Mouse (Mus musculus) midbrain, embryonic 14.5 days (tissue): ENCODE data around the gene Strn4. TPM values are rescaled to one million over a fixed set of nuclear protein-coding genes. Genes with fewer than 3 reads are reported as not detected.

Source experiments
- ATAC-seq: fragments of 200-750 bp; cut with Nextera tagmentation; 2 replicates; pipeline ENCODE4 v1.8.0; 2017; ENCODE audit warnings: moderate number of reproducible peaks, moderate library complexity; ENCODE audit not compliant: low FRiP score, low TSS enrichment
- DNase-seq: peaks from one replicate; pipeline ENCODE4 v3.0.0-alpha.2; 2015
- H3K27ac ChIP-seq: fragments of 300-500 bp; sonication (generic); replicated peaks from 2 replicates; pipeline ENCODE4 v1.5.1; 2014; ENCODE audit warnings: mild to moderate bottlenecking, low read depth, low read length, moderate library complexity
- H3K27me3 ChIP-seq: fragments of 300-500 bp; sonication (generic); 2 replicates; pipeline ENCODE4 v1.6.1; 2014; ENCODE audit warnings: low read length, control low read depth, mixed read lengths; ENCODE audit not compliant: control insufficient read depth, insufficient read depth
- H3K36me3 ChIP-seq: fragments of 300-500 bp; sonication (generic); 2 replicates; pipeline ENCODE4 v1.6.1; 2014; ENCODE audit warnings: low read length, control low read depth; ENCODE audit not compliant: control insufficient read depth, insufficient read depth
- H3K4me1 ChIP-seq: fragments of 300-500 bp; sonication (generic); 2 replicates; pipeline ENCODE4 v1.6.1; 2014; ENCODE audit warnings: mild to moderate bottlenecking, antibody characterized with exemption, low read length, control low read depth; ENCODE audit not compliant: control insufficient read depth, insufficient read depth
- H3K4me2 ChIP-seq: fragments of 300-500 bp; sonication (generic); 2 replicates; pipeline ENCODE4 v1.6.1; 2014; ENCODE audit warnings: mild to moderate bottlenecking, low read length, moderate library complexity
- H3K4me3 ChIP-seq: fragments of 300-500 bp; sonication (generic); replicated peaks from 2 replicates; pipeline ENCODE4 v1.5.1; 2014; ENCODE audit warnings: low read depth, low read length
- H3K9ac ChIP-seq: fragments of 300-500 bp; sonication (generic); replicated peaks from 2 replicates; pipeline ENCODE4 v1.6.1; 2014; ENCODE audit warnings: mild to moderate bottlenecking, low read length, moderate library complexity
- H3K9me3 ChIP-seq: fragments of 300-500 bp; sonication (generic); 2 replicates; pipeline ENCODE4 v1.6.1; 2016; ENCODE audit warnings: low read length, control low read depth, mixed read lengths; ENCODE audit not compliant: control insufficient read depth
- WGBS: fragments of 180-500 bp; shearing (Covaris S2); extraction: QIAGEN DNeasy Blood & Tissue Kit; methylation state at CpG from one replicate; pipeline ENCODE4 v1.1.7; 2014; 5-methylcytosine and 5-hydroxymethylcytosine counted together
- polyA plus RNA-seq: library from polyadenylated mRNA; unstranded; fragments of >200 nt; fragmentation: Nextera tagmentation; extraction: Ambion mirVana; gene quantifications from 2 replicates; pipeline ENCODE4 v1.2.1, GENCODE M21; 2014

Gene Strn4
- polyA plus RNA-seq, 1 experiment from 2014 or later = 213 TPM

DNA sequence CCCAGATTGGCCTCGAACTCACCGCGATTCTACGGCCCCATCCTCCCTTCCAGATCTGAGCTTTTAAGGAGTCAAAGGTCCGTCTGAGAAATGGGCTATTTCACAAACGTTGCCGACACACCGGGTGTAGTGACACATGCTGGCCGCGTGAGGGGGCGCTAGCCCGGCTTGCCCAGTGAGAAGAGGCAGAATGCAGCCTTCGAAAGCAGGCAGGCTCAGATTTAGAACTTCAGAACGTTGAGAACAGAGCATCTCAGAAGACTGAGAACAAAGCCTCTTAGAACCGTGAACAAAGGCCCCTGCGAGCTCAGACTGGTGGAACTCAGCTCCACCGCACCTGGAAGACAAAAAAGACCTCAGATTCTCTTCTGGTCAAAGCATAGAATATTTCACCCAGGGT lies 58.5 kb downstream of the Strn4 start:
- Histone ChIP-seq H3K27me3 (no peaks in the 10 kb centered on the region), H3K4me1 (peaks cover 15% of the 10 kb centered on the region), H3K9ac (no peak overlapping the region), H3K4me2 (peak overlapping the region; percentile 45), H3K36me3 (peaks cover 4% of the 10 kb centered on the region), H3K4me3 (peak overlapping the region; percentile 23), H3K27ac (peak overlapping the region; percentile 70), H3K9me3 (no peaks in the 10 kb centered on the region)
- 5% methylated on average over 17 of the region's 17 CpGs for WGBS
- ATAC-seq (no peak), DNase-seq (peak; percentile 81)

DNA sequence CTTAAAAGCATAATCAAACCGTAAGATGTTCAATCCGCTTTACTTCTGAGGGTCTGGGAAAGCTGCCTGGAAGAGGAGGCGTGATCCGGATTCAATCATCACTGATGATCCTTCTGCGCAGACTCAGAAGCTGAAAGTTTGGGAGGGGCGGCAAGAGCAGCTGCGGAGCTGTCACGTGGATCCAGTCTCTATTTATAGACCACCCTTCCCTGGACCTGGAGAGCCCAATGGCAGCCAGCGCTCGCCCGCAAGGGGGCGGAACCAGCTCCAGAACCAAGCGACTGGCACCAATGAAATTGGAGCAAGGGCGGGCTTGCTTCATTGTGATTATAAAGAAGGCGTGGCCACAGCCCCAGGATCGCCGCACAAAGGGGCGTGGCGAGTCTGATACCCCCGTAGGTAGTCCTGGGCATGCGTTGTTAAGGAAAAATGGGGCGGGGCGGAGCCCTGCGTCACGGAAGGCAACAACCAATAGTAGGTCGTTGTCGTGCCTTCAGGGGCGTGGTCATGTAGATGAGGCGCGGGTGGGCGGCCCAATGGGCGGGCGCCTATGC lies 59.1 kb downstream of the Strn4 start:
- Histone ChIP-seq H3K27ac (peak overlapping the region; percentile 83), H3K9me3 (no peaks in the 10 kb centered on the region), H3K4me1 (peaks cover 15% of the 10 kb centered on the region), H3K9ac (peak overlapping the region; percentile 84), H3K4me3 (peak overlapping the region; percentile 69), H3K36me3 (peaks cover 4% of the 10 kb centered on the region), H3K27me3 (no peaks in the 10 kb centered on the region), H3K4me2 (peak overlapping the region; percentile 88)
- peak; percentile 100 for DNase-seq
- peak; percentile 96 for ATAC-seq
- under 1% methylated on average over 33 of the region's 33 CpGs for WGBS

DNA sequence AGATGAGACGGTGACA lies 59.4 kb downstream of the Strn4 start, which contains the start of gene Dact3:
Gene Dact3 (plus strand): TSS at position 8 of the 16 bp plus-strand sequence.
- Histone ChIP-seq H3K27ac (peak within 1 kb of the TSS; percentile 83), H3K36me3 (peaks cover 4% of the 10 kb centered on the region), H3K4me3 (peak within 1 kb of the TSS; percentile 69), H3K4me1 (peaks cover 17% of the 10 kb centered on the region), H3K9ac (peak within 1 kb of the TSS; percentile 84), H3K4me2 (peak within 1 kb of the TSS; percentile 88), H3K27me3 (no peaks in the 10 kb centered on the region), H3K9me3 (no peaks in the 10 kb centered on the region)
- DNase-seq (no peak), ATAC-seq (no peak)
- 5% methylated on average over 1 of the region's 1 CpGs for WGBS

DNA sequence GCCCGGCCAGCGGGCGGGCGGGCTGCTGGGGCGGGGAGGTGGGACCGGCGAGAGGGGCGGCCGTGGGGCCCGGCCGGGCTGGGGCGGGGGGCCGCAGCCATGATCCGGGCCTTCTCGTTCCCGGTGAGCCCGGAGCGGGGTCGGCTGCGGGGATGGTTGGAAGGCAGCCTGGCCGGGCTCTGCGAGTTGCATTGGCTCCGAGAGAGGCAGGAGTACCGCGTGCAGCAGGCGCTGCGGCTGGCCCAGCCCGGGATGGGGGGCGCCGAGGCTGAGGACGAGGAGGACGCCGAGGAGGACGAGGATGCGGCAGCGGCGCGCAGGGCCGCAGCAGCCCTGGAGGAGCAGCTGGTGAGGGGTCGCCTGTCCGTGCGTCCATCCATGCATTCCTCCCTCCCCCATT lies 59.6 kb downstream of the Strn4 start:
- H3K27me3 ChIP-seq = no peaks in the 10 kb centered on the region
- peak overlapping the region; percentile 69 for H3K4me3 ChIP-seq
- no peaks in the 10 kb centered on the region for H3K9me3 ChIP-seq
- H3K36me3 ChIP-seq = peaks cover 4% of the 10 kb centered on the region
- peak overlapping the region; percentile 88 for H3K4me2 ChIP-seq
- peak overlapping the region; percentile 83 for H3K27ac ChIP-seq
- no peak for DNase-seq
- H3K4me1 ChIP-seq = peaks cover 19% of the 10 kb centered on the region
- peak; percentile 55 for ATAC-seq
- WGBS = under 1% methylated on average over 41 of the region's 42 CpGs
- H3K9ac ChIP-seq = peak overlapping the region; percentile 84

DNA sequence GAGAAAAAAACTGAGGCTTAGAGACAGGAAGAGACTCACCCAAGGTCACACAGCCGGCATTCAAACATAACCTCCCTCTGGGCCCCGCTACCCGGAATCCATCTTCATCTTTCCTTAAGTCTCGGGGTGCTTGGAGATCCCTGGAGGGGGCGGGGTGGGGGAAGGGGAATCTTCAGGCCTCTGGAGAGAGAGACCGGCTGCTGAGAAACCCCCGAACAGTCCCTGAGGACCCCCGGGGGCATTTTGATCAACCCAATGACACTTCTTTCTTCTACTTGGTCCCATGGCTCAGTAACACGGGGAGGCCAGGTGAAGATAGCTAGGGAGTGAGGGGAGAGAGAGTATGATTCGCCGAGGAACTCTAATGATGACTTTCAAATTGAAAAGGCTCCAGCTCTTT lies 60.3 kb downstream of the Strn4 start:
- Histone ChIP-seq H3K27me3 (no peaks in the 10 kb centered on the region), H3K4me1 (peaks cover 21% of the 10 kb centered on the region), H3K9ac (peak overlapping the region; percentile 84), H3K27ac (0 out of 2 replicates have a peak overlapping the region, but pooled peaks have one; percentile 8), H3K36me3 (peaks cover 4% of the 10 kb centered on the region), H3K9me3 (no peaks in the 10 kb centered on the region), H3K4me2 (peak overlapping the region; percentile 88), H3K4me3 (peak overlapping the region; percentile 69)
- ATAC-seq (no peak), DNase-seq (peak; percentile 47)
- 9% methylated on average over 11 of the region's 11 CpGs for WGBS

DNA sequence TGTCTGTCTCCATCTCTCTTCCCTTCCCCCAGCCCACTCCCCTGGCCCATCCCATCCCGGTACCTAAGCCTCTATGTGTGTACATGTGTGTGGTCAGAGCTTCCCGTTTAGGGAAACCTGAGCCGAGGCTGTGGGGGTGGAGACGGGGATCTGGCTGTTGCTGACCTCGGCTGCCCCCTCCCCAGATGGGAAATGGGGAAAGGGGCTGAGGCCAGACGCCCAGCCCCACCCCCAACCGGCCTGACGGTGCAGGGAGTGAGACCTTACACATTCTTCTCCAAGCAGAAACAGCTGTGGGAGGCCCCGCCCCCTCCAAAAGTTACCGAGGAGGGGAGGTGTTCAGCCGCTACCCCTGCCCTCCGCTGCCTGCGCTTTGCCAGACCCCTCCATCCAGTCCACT lies 60.9 kb downstream of the Strn4 start:
- ATAC-seq = no peak
- H3K27me3 ChIP-seq = no peaks in the 10 kb centered on the region
- 4% methylated on average over 13 of the region's 13 CpGs for WGBS
- H3K4me2 ChIP-seq = peak overlapping the region; percentile 88
- H3K4me3 ChIP-seq = peak overlapping the region; percentile 69
- H3K9me3 ChIP-seq = no peaks in the 10 kb centered on the region
- H3K4me1 ChIP-seq = peaks cover 21% of the 10 kb centered on the region
- no peak overlapping the region for H3K27ac ChIP-seq
- H3K36me3 ChIP-seq = peaks cover 2% of the 10 kb centered on the region
- no peak for DNase-seq
- H3K9ac ChIP-seq = peak overlapping the region; percentile 84

DNA sequence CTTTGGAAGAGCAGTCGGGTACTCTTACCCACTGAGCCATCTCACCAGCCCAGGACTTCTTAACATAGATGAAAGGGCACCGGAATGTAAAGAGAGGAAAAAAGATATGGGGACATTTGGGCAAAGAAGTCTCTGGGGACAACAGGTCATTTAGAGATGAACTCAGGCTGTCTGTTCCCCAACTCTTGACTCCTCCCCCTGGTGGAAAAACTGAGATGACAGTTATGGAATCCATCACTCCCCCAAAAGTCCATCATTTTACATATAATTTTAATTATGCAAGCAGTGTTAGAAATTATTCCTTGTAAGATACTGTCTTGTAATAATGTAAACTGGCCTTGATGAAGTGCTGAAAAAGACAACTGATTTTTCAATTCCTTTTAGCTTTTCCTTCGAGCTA lies 62.0 kb downstream of the Strn4 start:
- H3K4me2 ChIP-seq = no peak overlapping the region
- no peak for DNase-seq
- no peaks in the 10 kb centered on the region for H3K9me3 ChIP-seq
- WGBS = 89% methylated on average over 3 of the region's 3 CpGs
- H3K9ac ChIP-seq = no peak overlapping the region
- H3K27ac ChIP-seq = no peak overlapping the region
- H3K4me3 ChIP-seq = no peak overlapping the region
- no peak for ATAC-seq
- peaks cover 21% of the 10 kb centered on the region for H3K4me1 ChIP-seq
- H3K27me3 ChIP-seq = no peaks in the 10 kb centered on the region
- H3K36me3 ChIP-seq = no peaks in the 10 kb centered on the region

DNA sequence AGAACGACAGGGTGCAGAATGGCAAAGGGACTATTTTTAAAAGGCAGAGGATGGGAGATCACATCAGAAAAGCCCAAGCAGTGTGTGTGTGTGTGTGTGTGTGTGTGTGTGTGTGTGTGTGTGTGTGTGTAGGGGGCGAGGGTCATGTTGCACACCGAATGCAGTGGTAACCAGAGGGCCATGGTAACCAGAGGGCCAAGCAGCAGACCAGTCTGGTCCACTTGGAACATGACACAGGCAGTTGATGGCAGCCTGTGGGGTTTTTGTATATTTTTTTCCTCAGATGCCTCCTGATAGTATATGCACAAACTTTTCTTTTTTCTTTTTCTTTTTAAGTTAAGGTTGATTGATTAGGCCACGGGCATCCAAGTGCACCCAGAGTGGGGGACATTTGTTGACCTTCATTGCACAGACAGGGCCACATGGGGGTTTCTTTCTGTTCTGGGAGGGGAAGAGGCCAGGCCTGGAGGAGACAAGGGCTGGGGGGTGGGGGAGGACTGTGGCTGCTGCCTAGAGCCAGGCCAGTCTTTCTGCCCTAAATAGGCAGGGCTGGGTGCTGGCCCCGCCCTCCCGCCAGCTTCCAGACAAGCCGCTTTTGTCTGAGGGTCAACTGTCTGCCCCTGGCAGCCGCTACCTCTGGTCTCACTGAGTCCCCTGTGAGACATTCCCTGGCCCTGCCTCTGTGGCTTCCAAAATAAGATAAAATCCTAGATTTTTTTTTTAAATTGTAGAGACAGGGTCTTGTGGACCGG lies 64.3 kb downstream of the Strn4 start:
- peaks cover 20% of the 10 kb centered on the region for H3K27me3 ChIP-seq
- peaks cover 14% of the 10 kb centered on the region; the same call in 1 of the 2 replicates for H3K36me3 ChIP-seq
- no peak overlapping the region; the same call in 1 of the 2 replicates for H3K9ac ChIP-seq
- no peak overlapping the region for H3K4me3 ChIP-seq
- DNase-seq (peak; percentile 60), ATAC-seq (peak; percentile 13; the same call in 1 of the 2 replicates)
- H3K4me1 ChIP-seq = peaks cover 21% of the 10 kb centered on the region
- WGBS = 21% methylated on average over 9 of the region's 9 CpGs
- H3K9me3 ChIP-seq = no peaks in the 10 kb centered on the region
- peak overlapping the region; percentile 26; the same call in 1 of the 2 replicates for H3K27ac ChIP-seq
- H3K4me2 ChIP-seq = peak overlapping the region; percentile 11

DNA sequence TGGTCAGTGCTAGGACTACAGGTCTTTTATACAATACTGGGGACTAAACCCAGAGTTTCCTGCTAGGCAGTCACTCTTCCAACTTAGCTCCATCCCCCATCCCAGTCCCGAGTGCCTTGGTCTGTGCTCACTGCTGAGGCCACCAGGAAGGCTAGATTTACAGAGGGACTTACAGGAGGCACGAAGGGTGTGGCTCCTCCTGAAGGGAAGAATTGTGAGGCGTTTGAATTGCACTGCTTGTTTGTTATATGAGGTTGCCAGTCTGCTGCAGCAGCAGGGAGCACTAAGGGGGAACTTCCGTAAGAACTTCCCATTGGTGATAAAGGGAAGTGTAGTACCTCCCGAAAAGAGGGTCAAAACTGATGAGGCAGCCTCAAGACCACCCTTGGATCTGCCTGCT lies 64.9 kb downstream of the Strn4 start:
- DNase-seq = no peak
- no peak for ATAC-seq
- peaks cover 21% of the 10 kb centered on the region for H3K4me1 ChIP-seq
- 22% methylated on average over 5 of the region's 5 CpGs for WGBS
- H3K27ac ChIP-seq = peak overlapping the region; percentile 13; the same call in 1 of the 2 replicates
- 0 out of 2 replicates have a peak, but pooled peaks cover 5% of the 10 kb centered on the region for H3K9me3 ChIP-seq
- H3K4me3 ChIP-seq = no peak overlapping the region
- H3K4me2 ChIP-seq = no peak overlapping the region
- peaks cover 21% of the 10 kb centered on the region for H3K36me3 ChIP-seq
- H3K27me3 ChIP-seq = peaks cover 25% of the 10 kb centered on the region
- H3K9ac ChIP-seq = no peak overlapping the region
